In the genomic region with DNA sequence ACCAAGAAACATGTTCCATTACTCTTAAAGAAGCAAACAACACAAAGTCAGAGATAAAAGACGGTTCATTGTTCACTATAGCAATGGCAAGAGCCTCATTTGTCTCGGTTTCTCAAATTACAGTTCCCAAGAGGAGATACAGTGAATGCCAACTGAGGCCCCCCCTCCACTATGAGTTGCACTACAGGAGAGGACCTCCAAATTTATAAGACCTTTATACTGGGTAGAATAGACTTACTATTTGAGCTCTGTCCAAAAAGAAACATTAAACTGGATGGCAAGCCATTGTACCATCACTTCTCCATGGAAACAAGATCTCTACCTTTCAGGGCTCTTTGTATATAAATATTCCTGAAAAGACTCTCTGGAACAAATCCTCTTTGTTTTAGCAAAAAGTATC, we compare ENCODE assay signal across 19 mouse cellular contexts.
"Had no signal": no experiment of that assay in that cellular context is flagged by ENCODE, and none has a peak within 500 bp of the region (broad histone marks: within the 10 kb centered on the region; RNA-seq: fewer than 3 reads in every experiment).

No protein-coding gene starts in this region.

- H3K4me3 ChIP-seq: liver, embryonic 12.5 days; midbrain, embryonic 10.5 days; midbrain, embryonic 12.5 days; myocyte had no signal

- ATAC-seq: liver, embryonic 12.5 days; midbrain, embryonic 16.5 days had no signal

- H3K4me2 ChIP-seq: liver, embryonic 12.5 days; lung, embryonic 14.5 days; midbrain, embryonic 12.5 days had no signal

- H3K36me3 ChIP-seq: liver, embryonic 12.5 days; midbrain, embryonic 10.5 days; midbrain, embryonic 12.5 days had no signal

- H3K9me3 ChIP-seq: liver, embryonic 12.5 days; midbrain, embryonic 12.5 days had no signal

- H3K27ac ChIP-seq: liver, embryonic 12.5 days; liver, embryonic 14.5 days; midbrain, embryonic 10.5 days; midbrain, embryonic 12.5 days had no signal

- H3K4me1 ChIP-seq: liver, embryonic 12.5 days; midbrain, embryonic 10.5 days; midbrain, embryonic 12.5 days had no signal

- DNase-seq: lung, adult 18-20 months; lung, embryonic 14.5 days; lung, postnatal 10 days; lung, postnatal 4 days; midbrain, embryonic 14.5 days; retina, postnatal 1 day; right cerebral cortex, adult 18-20 months; right cerebral cortex, postnatal 25 days; right cerebral cortex, postnatal 4 days; spleen, adult 18-20 months; thymus, adult 2 months; thymus, postnatal 25 days; thymus, postnatal 4 days had no signal

- H3K27me3 ChIP-seq: liver, embryonic 12.5 days; midbrain, embryonic 12.5 days had no signal

- H3K9ac ChIP-seq: liver, embryonic 12.5 days; liver, embryonic 14.5 days; lung, embryonic 14.5 days; midbrain, embryonic 12.5 days had no signal
